Mouse (Mus musculus) right cerebral cortex, postnatal 25 days (tissue): ENCODE measurements around the gene Bcas3.
A peak's percentile ranks its signal among the peaks of the same experiment; 100 is the strongest.
"Not testable (repeated sequence)": the region's sequence is repeated elsewhere in the genome, so short reads cannot be mapped to it uniquely, and the experiment has no call there.

Experiments
- DNase-seq: peaks from one replicate; pipeline ENCODE4 v3.0.0; 2022

The Bcas3 gene

DNA sequence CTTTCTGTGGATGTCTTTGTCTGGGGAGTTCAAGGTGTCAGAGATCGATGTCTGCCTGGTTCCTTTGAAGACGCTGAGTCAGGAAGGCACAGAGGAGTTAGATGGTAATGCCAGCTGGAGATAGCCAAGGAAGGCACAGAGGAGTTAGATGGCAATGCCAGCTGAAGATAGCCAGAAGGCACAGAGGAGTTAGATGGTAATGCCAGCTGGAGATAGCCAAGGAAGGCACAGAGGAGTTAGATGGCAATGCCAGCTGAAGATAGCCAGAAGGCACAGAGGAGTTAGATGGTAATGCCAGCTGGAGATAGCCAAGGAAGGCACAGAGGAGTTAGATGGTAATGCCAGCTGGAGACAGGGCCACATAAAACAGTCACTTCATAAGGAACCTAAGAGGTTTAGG lies 363.8 kb downstream of the Bcas3 start:
- DNase-seq = not testable (repeated sequence)

DNA sequence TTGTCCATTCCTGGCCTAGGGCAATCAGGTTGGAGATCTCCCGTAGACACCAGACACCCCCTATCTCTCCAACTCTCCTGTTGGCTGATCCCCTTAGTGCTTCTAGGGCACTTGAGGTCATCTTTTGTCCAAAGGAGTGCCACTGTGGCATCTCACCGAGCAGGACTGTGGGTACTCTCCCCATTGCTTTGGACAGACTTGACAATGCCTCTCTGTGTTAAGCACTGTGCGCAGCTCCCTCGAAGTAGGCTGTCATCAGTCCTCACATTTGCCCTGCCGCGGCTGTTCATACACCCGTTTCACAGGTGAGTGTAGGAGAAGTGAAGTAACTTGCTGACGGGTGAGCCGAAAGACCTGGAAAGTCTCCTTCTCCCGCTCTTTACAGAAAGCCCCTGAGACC lies 366.1 kb downstream of the Bcas3 start:
- no peak for DNase-seq

DNA sequence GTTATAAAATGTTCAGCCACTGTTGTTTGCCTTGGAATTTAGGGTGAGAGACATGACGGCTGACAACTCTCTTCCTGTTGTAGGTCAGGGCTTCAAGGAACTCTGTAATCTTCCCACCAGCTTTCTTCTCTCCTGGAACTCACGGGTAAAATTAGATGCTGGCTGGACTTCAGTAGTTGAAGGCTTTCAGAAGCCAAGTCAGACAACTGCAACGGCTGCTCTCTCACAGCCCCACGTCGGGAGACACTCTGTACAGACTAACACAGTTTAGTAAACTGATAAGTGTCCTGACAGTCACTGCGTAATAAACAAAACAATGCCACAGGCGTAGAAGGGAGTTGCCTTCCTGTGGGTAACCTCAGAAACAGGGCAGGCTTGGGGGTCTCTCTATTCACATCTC lies 366.8 kb downstream of the Bcas3 start:
- no peak for DNase-seq

DNA sequence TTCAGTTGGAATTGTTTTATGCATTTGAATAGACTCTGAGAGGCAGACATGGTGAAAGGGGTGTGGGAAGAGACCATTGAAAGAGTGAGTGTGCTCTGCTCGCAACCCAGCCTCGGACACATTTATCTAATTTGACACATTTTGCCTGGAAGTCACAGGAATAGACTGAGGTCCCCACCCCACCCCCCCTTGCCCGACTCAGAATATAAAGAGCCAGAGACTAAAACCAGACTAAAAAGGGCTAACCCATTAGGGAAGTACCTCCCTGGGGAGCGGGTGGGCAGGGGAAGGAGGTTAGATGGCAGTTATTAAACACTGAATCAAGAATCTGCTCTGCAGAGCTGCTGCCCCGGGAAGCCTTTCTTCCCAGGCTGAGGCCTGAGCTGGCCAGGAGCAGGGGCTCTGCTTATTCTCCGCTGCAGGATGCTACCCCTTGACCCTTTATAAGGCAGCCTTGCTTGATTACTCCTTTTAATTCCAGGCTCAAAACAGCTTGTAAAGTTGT lies 367.4 kb downstream of the Bcas3 start:
- DNase-seq = no peak

DNA sequence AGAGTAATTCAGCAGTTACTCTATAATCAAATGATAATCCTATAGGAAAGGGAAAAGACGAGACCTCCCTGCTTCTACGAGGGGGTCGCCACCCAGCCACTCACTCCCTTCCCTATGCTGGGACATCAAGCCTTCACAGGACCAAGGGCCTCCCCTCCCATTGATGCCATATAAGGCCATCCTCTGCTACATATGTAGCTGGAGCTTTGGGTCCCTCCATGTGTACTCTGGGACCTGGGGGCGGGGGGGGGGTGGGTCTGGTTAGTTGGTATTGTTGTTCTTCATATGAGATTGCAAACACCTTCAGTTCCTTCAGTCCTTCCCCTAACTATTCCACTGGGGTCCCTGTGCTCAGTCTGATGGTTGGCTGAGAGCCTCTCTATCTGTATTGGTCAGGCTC lies 369.0 kb downstream of the Bcas3 start:
- DNase-seq = no peak

DNA sequence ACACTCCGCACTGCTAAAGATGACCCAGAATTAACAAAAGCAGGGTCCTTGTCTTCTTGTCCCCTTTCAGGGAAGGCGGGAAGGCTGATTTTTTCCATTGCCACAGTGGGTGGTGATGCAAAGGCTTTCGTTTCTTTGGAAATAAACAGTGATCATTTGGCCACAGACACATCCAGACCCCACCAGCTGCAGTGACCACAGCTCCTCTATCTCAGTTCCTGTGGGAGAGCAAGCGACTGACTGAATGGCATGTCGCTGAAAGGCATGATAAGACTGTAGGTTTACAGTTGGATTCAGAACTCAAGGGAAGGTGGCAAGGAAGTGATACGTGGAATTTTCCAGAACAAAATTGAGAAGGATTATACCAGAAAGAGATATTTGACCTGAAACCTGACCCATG lies 371.2 kb downstream of the Bcas3 start:
- no peak for DNase-seq

DNA sequence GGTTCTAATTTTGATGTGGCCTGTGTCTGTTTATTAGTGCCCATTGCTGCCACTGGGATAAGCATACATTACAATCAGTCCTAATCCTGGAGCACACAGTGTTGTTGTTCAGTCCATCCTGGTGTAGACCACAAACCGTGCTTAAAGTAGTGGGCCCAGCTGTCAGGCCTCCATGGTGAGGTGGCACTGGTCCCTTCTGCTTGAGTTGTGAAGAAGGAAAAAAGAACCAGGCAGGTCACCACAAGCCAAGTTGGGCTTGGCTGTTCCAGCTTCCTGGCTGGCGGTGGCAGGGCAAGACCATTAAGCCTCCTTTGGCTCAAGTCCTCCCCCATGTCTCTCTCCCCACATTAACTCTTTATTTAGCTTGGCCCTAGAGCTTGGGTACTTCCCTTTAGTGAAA lies 376.8 kb downstream of the Bcas3 start:
- DNase-seq = no peak

DNA sequence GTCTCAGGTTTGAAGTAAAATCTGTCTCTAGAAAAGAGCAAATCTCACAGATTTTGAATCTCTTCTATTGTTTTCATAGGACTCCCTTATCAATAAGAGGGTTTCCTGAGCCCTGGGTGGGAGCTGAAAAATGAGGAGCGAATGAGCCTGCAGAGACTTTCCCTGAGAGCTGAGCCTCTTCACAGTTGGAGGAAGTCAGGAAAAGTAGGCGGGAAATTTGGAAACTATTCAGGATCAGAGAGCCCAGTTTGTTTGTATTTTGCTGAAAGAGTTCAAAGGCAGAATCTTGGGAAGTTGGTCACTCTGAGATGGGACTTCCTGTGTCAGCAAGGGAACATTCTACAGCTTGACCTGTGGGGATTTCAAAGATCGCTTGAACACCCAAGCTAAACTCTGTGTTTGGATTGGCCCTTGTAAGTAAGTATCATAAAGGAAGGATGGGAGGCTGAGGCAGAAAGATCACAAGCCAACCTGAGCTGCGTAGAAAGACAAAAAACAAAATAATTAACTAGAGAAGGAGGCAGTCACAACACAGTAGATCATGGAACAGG lies 379.6 kb downstream of the Bcas3 start:
- DNase-seq = no peak

DNA sequence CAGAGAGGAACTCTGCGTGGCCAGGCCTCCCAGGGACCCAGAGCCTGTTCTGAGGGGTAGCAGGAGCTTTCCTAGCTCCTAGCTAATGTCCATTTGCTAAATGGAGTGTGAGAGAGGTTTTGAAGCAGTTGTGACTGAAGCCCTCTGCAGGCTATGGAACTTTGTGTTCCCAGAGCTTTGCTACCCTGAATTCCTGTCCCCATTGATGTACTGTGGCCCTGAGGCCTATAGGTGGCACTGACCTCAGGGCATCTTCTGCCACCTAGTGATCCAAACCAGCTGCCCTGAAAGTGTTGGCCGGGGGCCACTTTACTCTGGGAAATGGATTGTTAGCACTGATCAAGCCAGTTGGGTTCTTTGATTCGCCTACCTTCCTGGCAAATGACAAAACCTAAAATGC lies 380.6 kb downstream of the Bcas3 start:
- DNase-seq = no peak

DNA sequence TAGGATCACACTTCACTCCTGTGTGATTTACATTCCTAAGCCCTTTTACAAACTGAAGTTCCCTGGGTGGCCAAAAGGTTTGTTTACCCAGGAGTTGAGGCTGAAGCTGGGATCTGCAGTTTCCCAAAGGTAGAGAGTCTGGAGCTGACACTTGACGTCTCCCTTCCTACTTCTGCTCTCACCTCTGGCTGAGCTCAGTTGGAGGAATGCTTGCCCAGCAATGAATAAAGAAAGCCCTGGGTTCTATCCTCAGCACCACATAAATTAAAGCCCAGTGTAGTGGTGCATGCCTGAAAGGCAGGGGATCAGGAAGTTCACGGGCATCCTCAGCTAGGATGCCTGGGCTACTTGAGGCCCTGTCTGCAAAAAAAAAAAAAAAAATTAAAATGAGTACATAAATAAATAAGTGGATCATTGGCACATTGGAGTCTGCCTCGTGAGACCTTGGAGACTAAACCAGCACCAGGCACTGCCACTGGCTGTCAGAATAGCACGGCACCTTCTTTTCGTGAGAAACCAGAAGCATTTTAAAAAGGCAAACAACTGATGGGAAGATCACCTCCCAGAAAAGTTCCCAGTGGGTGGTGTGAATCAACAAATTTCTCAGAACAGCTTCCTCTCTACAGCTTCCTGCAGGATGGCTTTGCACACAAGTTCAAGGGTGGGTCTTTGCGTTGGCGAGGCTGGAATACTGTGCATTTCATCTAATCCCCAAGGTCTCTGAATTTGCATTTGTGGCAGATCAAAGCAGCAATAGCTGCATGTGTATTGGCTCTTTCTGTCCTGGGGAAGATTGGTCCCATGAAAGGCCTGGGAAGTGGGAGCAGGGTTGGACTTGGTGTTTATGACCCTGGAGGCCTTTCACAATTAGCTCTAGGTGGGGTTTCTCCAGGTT lies 381.6 kb downstream of the Bcas3 start:
- no peak for DNase-seq

DNA sequence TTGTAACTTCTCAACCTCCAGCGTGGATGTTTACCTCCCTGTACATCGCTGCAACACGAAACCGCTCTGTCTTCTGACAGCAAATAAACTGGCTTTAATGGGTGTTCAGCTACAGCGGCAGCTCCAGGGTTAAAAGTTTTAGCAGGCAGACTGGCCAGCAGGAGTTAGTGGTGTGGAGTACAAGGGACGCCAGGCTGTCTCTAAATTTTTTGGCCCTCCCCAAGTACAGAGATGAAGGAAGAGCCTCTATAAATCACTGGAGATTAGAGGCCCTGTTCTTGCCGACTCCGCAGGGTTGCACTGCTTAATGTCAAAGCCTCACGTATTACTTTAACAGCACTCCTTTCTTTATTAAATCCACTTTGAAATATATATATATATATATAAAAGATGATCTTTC lies 384.3 kb downstream of the Bcas3 start:
- DNase-seq = no peak

DNA sequence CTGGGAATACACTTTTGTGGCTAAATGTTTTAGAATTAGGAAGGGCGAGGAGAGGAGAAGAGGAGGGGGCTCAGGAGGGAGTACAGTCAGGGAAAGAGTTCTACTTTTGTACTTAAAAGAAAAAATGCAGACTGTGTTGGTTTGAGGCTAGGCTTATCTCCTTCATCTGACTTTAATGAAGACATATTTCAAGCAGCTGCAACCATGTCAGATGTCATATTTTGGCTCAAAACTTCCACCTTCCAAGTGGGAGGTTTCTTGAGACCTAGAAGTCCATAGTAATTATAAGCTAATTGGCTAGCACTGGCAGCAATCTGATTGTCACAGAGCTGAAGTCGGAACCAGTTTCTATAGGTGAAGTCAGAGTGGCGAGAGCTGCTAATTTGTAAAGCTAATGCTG lies 384.9 kb downstream of the Bcas3 start:
- DNase-seq = no peak

DNA sequence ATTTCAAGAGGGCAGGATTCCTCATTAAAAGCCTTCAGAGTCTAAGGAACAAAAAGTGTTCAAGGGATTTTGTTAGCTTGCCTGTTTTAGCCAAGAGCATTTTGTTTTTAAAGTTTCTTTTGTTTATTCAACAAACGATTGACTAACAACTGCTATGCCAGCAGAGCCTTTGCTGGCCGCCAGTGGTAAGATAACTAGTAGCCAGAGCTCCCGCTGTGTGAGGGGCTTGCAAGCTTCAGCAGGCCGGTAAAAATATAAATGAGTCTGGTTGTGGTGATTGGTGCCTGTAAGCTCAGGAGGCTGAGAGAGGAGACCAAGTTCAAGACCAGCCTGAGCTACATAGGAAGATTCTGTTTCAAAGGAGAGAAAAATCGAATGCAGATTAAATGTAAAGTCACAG lies 385.6 kb downstream of the Bcas3 start:
- no peak for DNase-seq

DNA sequence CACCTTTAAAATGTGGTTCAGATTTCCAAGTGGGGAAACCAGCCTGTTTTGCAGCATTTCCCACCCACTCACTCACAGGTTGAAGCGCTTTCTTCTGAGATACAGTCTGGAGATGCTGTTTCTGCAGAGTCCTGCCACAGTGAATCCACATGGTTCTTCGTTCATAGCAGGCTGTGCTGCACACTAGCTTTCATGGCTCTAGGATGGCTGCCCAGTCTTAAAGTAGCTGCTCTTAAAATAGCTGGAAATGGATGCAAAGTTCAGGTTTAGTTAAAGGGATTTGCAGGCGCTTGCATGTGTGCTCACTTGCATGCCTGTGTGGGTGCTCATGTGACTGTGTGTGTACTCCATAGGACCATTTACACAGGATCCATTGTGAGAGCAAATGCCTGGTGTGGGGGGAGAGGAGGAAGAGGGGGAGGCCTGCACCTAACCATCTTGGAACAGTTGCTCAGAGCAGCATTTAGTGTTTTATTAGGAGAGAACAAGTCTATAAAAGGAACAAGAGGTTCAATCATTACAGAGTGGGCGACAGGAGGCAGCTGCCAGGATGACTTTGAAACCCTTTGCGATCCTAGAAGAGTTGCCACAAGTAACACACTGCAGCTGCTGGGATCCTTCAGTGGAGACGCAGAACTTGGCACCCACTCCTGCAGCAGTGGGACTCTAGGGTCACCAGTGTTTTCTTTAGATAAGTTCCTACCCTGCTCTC lies 386.5 kb downstream of the Bcas3 start:
- peak; percentile 50 for DNase-seq

DNA sequence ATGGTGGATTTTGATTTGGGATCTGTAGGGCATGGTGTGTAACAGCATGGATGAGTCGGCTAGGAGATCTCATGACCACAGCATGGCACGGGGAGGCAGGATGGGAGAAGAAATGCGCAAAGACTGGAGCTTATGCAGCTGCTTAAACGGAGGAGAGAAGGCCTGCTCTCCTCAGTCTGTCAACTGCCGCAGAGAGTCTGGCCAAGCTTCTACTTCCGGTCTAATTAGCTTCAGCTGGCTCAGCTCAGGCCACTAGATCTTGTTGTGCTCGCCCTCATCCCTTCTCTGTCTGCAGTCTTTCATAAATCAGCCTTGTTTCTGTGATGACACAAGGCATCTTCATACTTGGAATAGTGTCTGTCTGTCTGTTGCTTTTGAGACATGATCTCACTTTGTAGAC lies 393.4 kb downstream of the Bcas3 start:
- DNase-seq = no peak

DNA sequence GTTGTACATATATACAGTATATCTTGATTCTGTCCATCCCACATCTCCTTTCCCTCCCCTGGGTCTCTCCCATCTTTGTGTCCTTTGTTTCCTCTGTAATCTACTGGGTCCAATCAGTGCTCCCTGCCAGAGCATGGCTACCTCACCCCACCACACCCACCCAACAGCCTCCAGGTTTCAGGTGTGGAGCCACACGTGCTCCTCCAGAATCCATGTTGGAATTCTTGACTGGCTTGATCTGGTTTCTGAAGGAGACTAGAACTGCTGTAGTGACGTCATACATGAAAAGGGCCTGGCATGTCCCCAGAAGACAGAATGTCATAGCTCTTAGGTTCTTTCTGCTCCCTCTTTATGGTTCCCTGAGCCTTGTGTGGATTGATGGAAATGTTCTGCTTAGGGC lies 395.9 kb downstream of the Bcas3 start:
- DNase-seq = no peak

DNA sequence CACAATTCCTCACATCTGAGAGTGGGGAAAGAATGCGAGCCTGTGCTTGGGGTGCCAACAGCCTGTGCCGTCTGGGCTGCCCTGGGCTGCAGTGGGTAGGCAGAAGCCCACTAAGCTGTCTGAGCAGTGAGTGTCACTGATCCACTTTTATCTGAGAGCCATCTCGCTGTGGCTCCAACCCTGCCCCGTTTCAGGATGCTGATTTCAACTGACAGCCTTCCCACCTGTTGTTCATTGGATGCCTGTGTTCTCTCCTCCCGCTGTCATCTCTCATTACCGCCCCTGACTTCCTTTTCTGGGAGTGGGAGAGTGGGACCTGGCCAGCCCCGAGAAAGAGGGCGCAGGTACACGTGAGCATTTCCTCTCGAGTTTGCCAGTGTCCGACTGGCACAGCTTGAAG lies 398.2 kb downstream of the Bcas3 start:
- no peak for DNase-seq

DNA sequence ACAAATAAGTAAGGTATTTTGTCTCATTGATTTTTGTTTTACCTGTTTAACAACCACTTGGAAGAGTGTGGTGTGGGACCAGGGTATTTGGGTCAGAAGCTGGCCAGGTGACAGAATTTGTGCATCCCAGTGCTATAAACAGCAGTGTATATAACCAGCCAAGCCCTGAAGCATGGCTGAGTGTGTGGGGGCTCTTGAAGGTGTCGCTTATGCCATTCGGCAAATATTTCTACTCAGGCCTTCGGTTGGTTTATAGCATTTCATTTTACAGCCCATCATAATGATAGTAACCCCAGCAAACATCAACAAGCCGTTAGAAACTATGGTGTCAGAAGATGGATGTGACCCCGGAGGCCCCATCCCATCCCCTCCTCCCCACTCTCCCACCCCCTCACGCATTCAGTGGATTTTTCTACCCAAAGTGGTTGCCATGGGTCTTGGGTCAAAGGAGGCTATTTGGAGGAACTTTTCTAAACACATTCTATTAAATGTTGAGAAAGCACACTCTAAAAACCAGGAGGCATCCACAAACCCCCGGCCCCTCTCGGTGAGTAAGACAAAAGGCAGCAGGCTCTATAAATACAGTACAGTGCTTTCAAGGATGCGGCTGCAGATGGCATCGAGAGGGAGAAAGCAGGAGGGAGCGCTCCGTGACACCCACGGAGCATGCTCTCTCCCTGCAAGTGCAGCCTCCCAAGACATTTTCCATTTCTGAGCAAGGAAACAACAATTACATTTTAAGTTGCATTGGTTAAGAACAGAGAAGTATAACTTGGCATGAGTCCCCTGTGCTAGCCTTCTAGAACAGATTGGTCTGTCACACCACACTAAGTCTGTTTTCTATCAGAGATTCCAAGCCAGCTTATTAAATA lies 401.9 kb downstream of the Bcas3 start:
- DNase-seq = peak; percentile 43

DNA sequence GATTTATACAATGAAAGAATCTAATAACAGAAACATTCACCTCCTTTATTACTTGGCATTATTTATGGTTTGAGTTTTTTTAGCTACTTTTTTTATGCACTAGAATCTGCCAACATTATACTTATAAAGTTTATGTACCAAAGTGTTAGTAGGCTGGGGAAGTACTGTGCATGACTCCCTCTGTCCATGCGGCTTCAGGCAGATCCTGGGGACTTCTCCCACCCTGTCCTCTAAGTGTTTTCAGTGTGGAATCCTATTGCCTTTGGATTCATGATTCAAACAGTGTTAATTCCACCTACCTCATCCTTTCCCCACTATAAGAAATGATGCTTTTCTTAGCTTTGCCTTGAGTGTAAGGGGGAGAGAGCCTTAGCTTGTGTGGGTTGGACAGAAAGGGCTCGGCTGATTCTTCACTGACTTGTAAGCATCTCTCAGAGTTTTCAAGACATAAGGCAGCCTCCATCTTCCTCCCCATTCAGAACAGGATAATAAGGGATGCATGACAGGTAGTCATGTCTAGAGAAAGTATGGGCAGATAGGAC lies 402.6 kb downstream of the Bcas3 start:
- DNase-seq = no peak

DNA sequence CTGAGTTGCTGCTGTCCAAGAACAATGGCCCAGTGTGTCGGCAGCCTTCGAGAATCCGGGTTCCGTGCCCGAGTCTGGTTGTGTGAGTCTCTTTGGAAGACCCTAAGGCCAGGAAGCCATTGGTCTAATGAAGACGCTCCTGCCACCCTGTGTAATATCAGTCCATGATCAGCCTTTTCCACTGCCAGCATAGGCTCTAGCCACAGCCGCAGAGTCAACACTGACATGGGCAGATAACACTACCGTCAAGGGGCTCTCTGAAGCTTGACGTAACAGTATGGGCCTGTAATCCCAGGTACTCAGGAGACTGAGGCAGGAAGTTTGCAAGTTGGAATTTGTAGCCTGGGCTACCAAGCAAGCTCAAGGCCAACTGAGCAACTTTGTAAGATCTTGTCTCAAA lies 405.9 kb downstream of the Bcas3 start:
- DNase-seq = no peak

DNA sequence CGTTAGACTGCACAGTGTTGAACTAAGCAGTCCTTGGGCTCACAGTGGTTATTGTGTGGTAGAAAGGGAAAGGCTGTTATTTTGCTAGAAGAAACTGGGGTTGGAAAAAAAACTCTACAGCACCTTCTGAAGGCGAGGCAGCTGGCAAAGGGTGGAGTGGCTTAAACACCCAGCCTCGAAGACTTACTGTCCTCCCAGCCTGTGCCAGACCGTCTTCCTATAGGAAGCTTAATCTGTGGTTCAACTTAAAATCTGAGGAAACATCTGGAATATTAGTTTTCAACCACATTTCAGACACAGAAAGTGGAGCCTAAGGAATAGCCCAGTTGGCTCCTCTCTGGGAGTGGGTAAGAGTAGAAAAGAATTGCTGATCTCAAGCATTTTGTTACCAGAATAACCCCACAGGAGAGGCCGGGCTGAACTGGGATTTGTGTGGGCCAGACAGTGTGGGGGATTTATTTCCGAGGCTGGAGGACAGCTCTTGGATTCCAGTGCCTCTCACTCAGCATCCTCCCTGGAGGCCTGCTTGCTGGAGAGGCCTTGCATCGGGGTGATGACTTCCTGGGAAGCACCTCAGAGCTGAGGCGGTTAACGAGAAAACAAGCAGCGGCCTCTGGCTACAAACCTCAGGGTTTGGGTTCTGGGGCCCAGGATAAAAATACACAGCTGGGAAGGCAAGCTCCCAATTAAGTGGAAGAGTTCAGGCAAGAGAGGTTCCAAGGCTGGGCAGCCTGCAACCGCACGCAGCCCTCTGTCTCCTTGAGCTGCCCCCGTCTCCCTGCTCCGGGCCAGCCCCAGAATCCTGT lies 406.9 kb downstream of the Bcas3 start:
- DNase-seq = no peak
